Mouse (Mus musculus): ENCODE measurements around the gene Gm49333. TPM values are rescaled to one million over a fixed set of nuclear protein-coding genes. Genes with fewer than 3 reads are reported as not detected.
"Not testable (repeated sequence)": the region's sequence is repeated elsewhere in the genome, so short reads cannot be mapped to it uniquely, and the experiment has no call there.

Gm49333 gene
- total and polyA plus RNA-seq, 3 experiments: not detected

- no peak for DNase-seq
Observed at GRCm38 (mm10) chr16:20623211-20623610, 11.8 kb downstream of the Gm49333 start.

- DNase-seq: no peak
Observed at GRCm38 (mm10) chr16:20628871-20629391, 17.5 kb downstream of the Gm49333 start.

GRCm38 (mm10) chr16:20629731-20630634, 18.6 kb downstream of the Gm49333 start, which contains the start of gene Ece2:
Ece2 (plus strand) TSS chr16:20629828.
- DNase-seq: peak; percentile 54

- no peak for DNase-seq
Observed at GRCm38 (mm10) chr16:20637410-20637809, 26.0 kb downstream of the Gm49333 start.

GRCm38 (mm10) chr16:20638367-20638766, 27.0 kb downstream of the Gm49333 start:
- no peak for DNase-seq

- peak; percentile 80 for DNase-seq
Observed at GRCm38 (mm10) chr16:20642161-20642560, 30.8 kb downstream of the Gm49333 start.

- DNase-seq: peak; percentile 80
Observed at GRCm38 (mm10) chr16:20643911-20644310, 32.5 kb downstream of the Gm49333 start.

- peak; percentile 98 for DNase-seq
Observed at GRCm38 (mm10) chr16:20651076-20651946, 39.9 kb downstream of the Gm49333 start, which contains the start of gene Psmd2. Psmd2 (plus strand) TSS chr16:20651652.

GRCm38 (mm10) chr16:20651947-20652310, 40.5 kb downstream of the Gm49333 start:
- DNase-seq: no peak

GRCm38 (mm10) chr16:20653315-20653714, 41.9 kb downstream of the Gm49333 start:
- DNase-seq: no peak

GRCm38 (mm10) chr16:20657661-20658060, 46.3 kb downstream of the Gm49333 start:
- no peak for DNase-seq

GRCm38 (mm10) chr16:20668013-20668412, 56.6 kb downstream of the Gm49333 start, which contains the start of gene Eif4g1:
Eif4g1 (plus strand) TSS chr16:20668313.
- DNase-seq: not testable (repeated sequence)

- no peak for DNase-seq
Observed at GRCm38 (mm10) chr16:20670291-20670690, 58.9 kb downstream of the Gm49333 start.

- no peak for DNase-seq
Observed at GRCm38 (mm10) chr16:20671886-20672285, 60.5 kb downstream of the Gm49333 start.

GRCm38 (mm10) chr16:20672500-20672902, 61.1 kb downstream of the Gm49333 start:
- DNase-seq: peak; percentile 98

- peak; percentile 80 for DNase-seq
Observed at GRCm38 (mm10) chr16:20672965-20673705, 61.7 kb downstream of the Gm49333 start.

- peak; percentile 76 for DNase-seq
Observed at GRCm38 (mm10) chr16:20673706-20674303, 62.4 kb downstream of the Gm49333 start.

GRCm38 (mm10) chr16:20675213-20675612, 63.8 kb downstream of the Gm49333 start:
- DNase-seq: no peak

- no peak for DNase-seq
Observed at GRCm38 (mm10) chr16:20676702-20677101, 65.3 kb downstream of the Gm49333 start.

GRCm38 (mm10) chr16:20677380-20677779, 66.0 kb downstream of the Gm49333 start:
- no peak for DNase-seq

All from adrenal gland, adult 2 months (tissue).